Mouse (Mus musculus): ENCODE data around the gene Kctd12. TPM values are rescaled to one million over a fixed set of nuclear protein-coding genes. Genes with fewer than 3 reads are reported as not detected.
A peak's percentile ranks its signal among the peaks of the same experiment; 100 is the strongest.

The Kctd12 gene
- polyA plus RNA-seq, 1 experiment from 2014 or later, result 8.2 TPM

DNA sequence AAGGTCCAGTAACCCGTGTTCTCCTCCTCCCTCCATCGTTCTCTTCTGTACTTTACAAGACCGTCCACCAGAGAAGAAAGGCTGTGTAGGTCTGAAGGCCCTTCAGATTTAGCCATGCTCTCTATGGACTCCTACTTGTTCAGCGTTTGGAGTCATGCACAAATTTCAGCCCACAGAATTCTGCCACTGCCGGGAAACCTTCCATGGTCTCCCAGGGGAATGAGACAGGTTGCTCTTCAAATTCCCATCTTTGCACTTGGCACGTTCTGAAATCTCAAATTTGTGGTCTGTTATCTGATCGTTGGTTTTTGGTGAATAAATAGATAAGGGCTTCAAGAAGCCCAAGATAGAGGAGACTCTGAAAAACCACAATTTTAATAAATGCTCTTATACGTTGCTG is 1.2 kb upstream of the Kctd12 start:
- H3K4me1 ChIP-seq (ENCODE audit: insufficient read depth, low read depth, low read length), result no peaks in the 10 kb centered on the region; the same call in 1 of the 2 replicates
- no peaks in the 10 kb centered on the region for H3K36me3 ChIP-seq (ENCODE audit: insufficient read depth, low read length)
- TF ChIP-seq EP300 (IDR thresholded peaks at IDR 0.05) (no peak), CTCF (IDR thresholded peaks at IDR 0.05) (no peak)
- no peaks in the 10 kb centered on the region; the same call in 1 of the 2 replicates for H3K27me3 ChIP-seq (replicated peaks; ENCODE audit: insufficient read depth, low read length)
- H3K4me3 ChIP-seq (ENCODE audit: low read depth, low read length), result no peak overlapping the region
- WGBS, result 60% methylated on average over 8 of the region's 8 CpGs
- DNase-seq (ENCODE audit: low spot score) (no peak), ATAC-seq (no peak)
- no peak overlapping the region for H3K9ac ChIP-seq (replicated peaks; ENCODE audit: low read depth)
- H3K4me2 ChIP-seq (replicated peaks; ENCODE audit: low read depth, low read length), result no peak overlapping the region
- H3K9me3 ChIP-seq (ENCODE audit: low read length), result no peaks in the 10 kb centered on the region
- no peak overlapping the region for H3K27ac ChIP-seq (ENCODE audit: low read length)

- Histone ChIP-seq H3K4me1 (ENCODE audit: insufficient read depth, low read depth, low read length) (no peaks in the 10 kb centered on the region; the same call in 1 of the 2 replicates), H3K27ac (ENCODE audit: low read length) (peak overlapping the region; percentile 91)
Observed at GRCm38 (mm10) chr14:102982016-102982626, 316 bp downstream of the Kctd12 start.

DNA sequence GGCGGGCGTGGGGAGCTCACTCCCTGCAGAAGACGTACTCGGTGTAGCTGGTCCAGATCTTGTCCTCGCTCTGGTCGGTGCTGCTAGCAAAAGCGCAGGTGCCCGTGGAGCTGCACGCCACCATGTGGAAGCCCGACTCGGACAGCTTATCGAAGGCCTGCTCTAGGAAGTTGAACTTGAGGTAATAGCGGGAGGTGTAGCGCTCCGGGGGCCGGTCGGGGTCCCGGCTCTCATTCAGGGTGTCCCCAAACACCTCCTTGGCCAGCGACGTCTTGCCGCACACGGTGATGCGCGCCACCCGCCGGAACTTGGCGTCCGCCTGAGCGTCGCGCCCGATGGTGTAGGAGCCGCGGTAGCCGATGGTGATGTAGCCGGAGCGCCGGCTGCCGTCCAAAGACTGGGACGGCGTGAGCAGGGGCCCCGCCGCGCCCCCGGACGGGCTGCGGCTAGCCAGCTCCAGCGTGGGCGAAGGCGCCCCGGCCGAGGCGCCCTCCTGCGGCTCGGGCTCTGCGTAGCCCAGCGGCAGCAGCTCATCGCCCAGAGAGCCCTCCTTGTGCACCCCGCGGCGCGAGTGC is 909 bp downstream of the Kctd12 start:
- Histone ChIP-seq H3K9me3 (ENCODE audit: low read length) (no peaks in the 10 kb centered on the region), H3K36me3 (ENCODE audit: insufficient read depth, low read length) (no peaks in the 10 kb centered on the region), H3K27me3 (replicated peaks; ENCODE audit: insufficient read depth, low read length) (no peaks in the 10 kb centered on the region; the same call in 1 of the 2 replicates), H3K4me3 (ENCODE audit: low read depth, low read length) (peak overlapping the region; percentile 48), H3K27ac (ENCODE audit: low read length) (peak overlapping the region; percentile 91), H3K4me2 (replicated peaks; ENCODE audit: low read depth, low read length) (peak overlapping the region; percentile 66), H3K4me1 (ENCODE audit: insufficient read depth, low read depth, low read length) (no peaks in the 10 kb centered on the region; the same call in 1 of the 2 replicates), H3K9ac (replicated peaks; ENCODE audit: low read depth) (peak overlapping the region; percentile 51)
- WGBS, result under 1% methylated on average over 56 of the region's 62 CpGs
- ATAC-seq, result peak; percentile 8
- peak; percentile 54 for DNase-seq (ENCODE audit: low spot score)
- TF ChIP-seq EP300 (IDR thresholded peaks at IDR 0.05), result no peak
- peak; percentile 52 for TF ChIP-seq CTCF (IDR thresholded peaks at IDR 0.05)

More at GRCm38 (mm10) chr14:102982016-102982626, 316 bp downstream of the Kctd12 start:
- Histone ChIP-seq H3K4me3 (ENCODE audit: low read depth, low read length) (peak overlapping the region; percentile 48), H3K4me2 (replicated peaks; ENCODE audit: low read depth, low read length) (peak overlapping the region; percentile 66), H3K36me3 (ENCODE audit: insufficient read depth, low read length) (no peaks in the 10 kb centered on the region), H3K9ac (replicated peaks; ENCODE audit: low read depth) (peak overlapping the region; percentile 51), H3K27me3 (replicated peaks; ENCODE audit: insufficient read depth, low read length) (no peaks in the 10 kb centered on the region; the same call in 1 of the 2 replicates), H3K9me3 (ENCODE audit: low read length) (no peaks in the 10 kb centered on the region)
- under 1% methylated on average over 60 of the region's 76 CpGs for WGBS
- ATAC-seq (peak; percentile 10), DNase-seq (ENCODE audit: low spot score) (no peak)
- TF ChIP-seq EP300 (IDR thresholded peaks at IDR 0.05) (no peak), CTCF (IDR thresholded peaks at IDR 0.05) (no peak)

GRCm38 (mm10) chr14:102980986-102981385 is 1.5 kb downstream of the Kctd12 start:
- Histone ChIP-seq H3K27ac (ENCODE audit: low read length) (peak overlapping the region; percentile 91; the same call in 1 of the 2 replicates), H3K36me3 (ENCODE audit: insufficient read depth, low read length) (no peaks in the 10 kb centered on the region)

GRCm38 (mm10) chr14:102980481-102980880 is 2.0 kb downstream of the Kctd12 start:
- DNase-seq (ENCODE audit: low spot score) (peak; percentile 54), ATAC-seq (no peak)
- Histone ChIP-seq H3K36me3 (ENCODE audit: insufficient read depth, low read length) (no peaks in the 10 kb centered on the region), H3K4me1 (ENCODE audit: insufficient read depth, low read depth, low read length) (no peaks in the 10 kb centered on the region; the same call in 1 of the 2 replicates), H3K9ac (replicated peaks; ENCODE audit: low read depth) (0 out of 2 replicates have a peak overlapping the region, but pooled peaks have one; percentile 2), H3K4me3 (ENCODE audit: low read depth, low read length) (peak overlapping the region; percentile 48), H3K9me3 (ENCODE audit: low read length) (no peaks in the 10 kb centered on the region), H3K27ac (ENCODE audit: low read length) (peak overlapping the region; percentile 91; the same call in 1 of the 2 replicates), H3K27me3 (replicated peaks; ENCODE audit: insufficient read depth, low read length) (no peaks in the 10 kb centered on the region; the same call in 1 of the 2 replicates), H3K4me2 (replicated peaks; ENCODE audit: low read depth, low read length) (peak overlapping the region; percentile 66)
- WGBS, result 12% methylated on average over 7 of the region's 7 CpGs
- TF ChIP-seq CTCF (IDR thresholded peaks at IDR 0.05) (peak; percentile 48), EP300 (IDR thresholded peaks at IDR 0.05) (no peak)

More at GRCm38 (mm10) chr14:102980986-102981385, 1.5 kb downstream of the Kctd12 start:
- Histone ChIP-seq H3K9ac (replicated peaks; ENCODE audit: low read depth) (no peak overlapping the region; the same call in 1 of the 2 replicates), H3K9me3 (ENCODE audit: low read length) (no peaks in the 10 kb centered on the region), H3K4me1 (ENCODE audit: insufficient read depth, low read depth, low read length) (no peaks in the 10 kb centered on the region; the same call in 1 of the 2 replicates), H3K4me2 (replicated peaks; ENCODE audit: low read depth, low read length) (peak overlapping the region; percentile 66), H3K27me3 (replicated peaks; ENCODE audit: insufficient read depth, low read length) (no peaks in the 10 kb centered on the region; the same call in 1 of the 2 replicates), H3K4me3 (ENCODE audit: low read depth, low read length) (peak overlapping the region; percentile 48)
- 9% methylated on average over 14 of the region's 14 CpGs for WGBS
- ATAC-seq (no peak), DNase-seq (ENCODE audit: low spot score) (no peak)
- peak; percentile 4; the same call in 1 of the 2 replicates for TF ChIP-seq EP300 (IDR thresholded peaks at IDR 0.05)
- TF ChIP-seq CTCF (IDR thresholded peaks at IDR 0.05), result no peak

DNA sequence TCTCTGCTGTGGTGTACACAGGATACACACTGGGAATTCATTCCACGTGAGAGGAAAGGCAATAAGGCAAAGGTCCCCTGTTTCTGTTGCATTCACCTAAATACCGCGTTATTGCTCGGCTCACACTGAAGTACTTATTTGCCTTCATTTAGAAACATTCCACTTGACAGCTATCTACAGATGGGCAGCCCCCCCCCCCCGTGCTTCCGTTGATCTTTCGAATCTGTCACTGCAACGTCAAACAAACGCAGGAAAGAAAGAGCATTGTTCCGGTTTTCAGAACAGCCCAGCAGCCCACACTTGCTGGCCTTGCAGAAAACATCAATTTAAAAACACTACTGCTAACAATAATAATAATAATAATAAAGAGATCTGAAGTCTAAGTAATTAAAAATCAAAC is 2.6 kb downstream of the Kctd12 start:
- DNase-seq (ENCODE audit: low spot score), result peak; percentile 8
- 7% methylated on average over 10 of the region's 10 CpGs for WGBS
- H3K9ac ChIP-seq (replicated peaks; ENCODE audit: low read depth), result no peak overlapping the region

More for the DNA sequence above, 2.6 kb downstream of the Kctd12 start:
- Histone ChIP-seq H3K27me3 (replicated peaks; ENCODE audit: insufficient read depth, low read length) (no peaks in the 10 kb centered on the region; the same call in 1 of the 2 replicates), H3K4me3 (ENCODE audit: low read depth, low read length) (peak overlapping the region; percentile 28), H3K27ac (ENCODE audit: low read length) (no peak overlapping the region), H3K9me3 (ENCODE audit: low read length) (no peaks in the 10 kb centered on the region), H3K4me1 (ENCODE audit: insufficient read depth, low read depth, low read length) (no peaks in the 10 kb centered on the region; the same call in 1 of the 2 replicates), H3K36me3 (ENCODE audit: insufficient read depth, low read length) (no peaks in the 10 kb centered on the region), H3K4me2 (replicated peaks; ENCODE audit: low read depth, low read length) (peak overlapping the region; percentile 22; the same call in 1 of the 2 replicates)
- no peak for TF ChIP-seq EP300 (IDR thresholded peaks at IDR 0.05)
- no peak for TF ChIP-seq CTCF (IDR thresholded peaks at IDR 0.05)
- ATAC-seq, result no peak
